Mouse (Mus musculus): ENCODE measurements around the gene Wdr75.

Gene Wdr75

GRCm38 (mm10) chr1:45794969-45795908, at the start of gene Wdr75:
Gene Wdr75, plus strand, starts transcription at chr1:45795166.
- in situ Hi-C loops (cut with MboI, MseI), result loop anchor here (10.0 kb wide), 1 partner anchor 1860 kb away; the partner anchor contains the start of gene Tpp2

GRCm38 (mm10) chr1:45755902-45756301, 39.1 kb upstream of the Wdr75 start:
- in situ Hi-C loops (cut with MboI, MseI), result loop anchor here (25.0 kb wide), 1 partner anchor 1044 kb away; no protein-coding TSS in a partner anchor

GRCm38 (mm10) chr1:45756707-45757106, 38.3 kb upstream of the Wdr75 start:
- in situ Hi-C loops (cut with MboI, MseI), result loop anchor here (25.0 kb wide), 1 partner anchor 1044 kb away; no protein-coding TSS in a partner anchor

- in situ Hi-C loops (cut with MboI, MseI), result loop anchor here (25.0 kb wide), 1 partner anchor 1046 kb away; no protein-coding TSS in a partner anchor
These were observed 37.0 kb upstream of the Wdr75 start for GRCm38 (mm10) chr1:45758011-45758410.

- in situ Hi-C loops (cut with MboI, MseI), result loop anchor here (10.0 to 25.0 kb wide), 2 partner anchors 326 to 1049 kb away; no protein-coding TSS in a partner anchor
These were observed 34.1 kb upstream of the Wdr75 start for GRCm38 (mm10) chr1:45760667-45761467.

GRCm38 (mm10) chr1:45761468-45761795, 33.5 kb upstream of the Wdr75 start:
- in situ Hi-C loops (cut with MboI, MseI), result loop anchor here (10.0 to 25.0 kb wide), 2 partner anchors 327 to 1049 kb away; no protein-coding TSS in a partner anchor

GRCm38 (mm10) chr1:45765678-45766077, 29.3 kb upstream of the Wdr75 start:
- in situ Hi-C loops (cut with MboI, MseI), result loop anchor here (10.0 to 25.0 kb wide), 2 partner anchors 331 to 1053 kb away; no protein-coding TSS in a partner anchor

- in situ Hi-C loops (cut with MboI, MseI), result loop anchor here (10.0 to 25.0 kb wide), 2 partner anchors 331 to 1054 kb away; no protein-coding TSS in a partner anchor
These were observed 28.8 kb upstream of the Wdr75 start for GRCm38 (mm10) chr1:45766123-45766522.

- in situ Hi-C loops (cut with MboI, MseI), result loop anchor here (10.0 to 25.0 kb wide), 2 partner anchors 333 to 1055 kb away; no protein-coding TSS in a partner anchor
These were observed 27.4 kb upstream of the Wdr75 start for GRCm38 (mm10) chr1:45767533-45767932.

GRCm38 (mm10) chr1:45769321-45769720, 25.6 kb upstream of the Wdr75 start:
- in situ Hi-C loops (cut with MboI, MseI), result loop anchor here (10.0 to 25.0 kb wide), 2 partner anchors 335 to 1057 kb away; no protein-coding TSS in a partner anchor

GRCm38 (mm10) chr1:45770051-45770450, 24.9 kb upstream of the Wdr75 start:
- in situ Hi-C loops (cut with MboI, MseI), result loop anchor here (10.0 to 25.0 kb wide), 2 partner anchors 1058 to 1565 kb away; no protein-coding TSS in a partner anchor

- in situ Hi-C loops (cut with MboI, MseI), result no loop called here
These were observed 14.2 kb upstream of the Wdr75 start for GRCm38 (mm10) chr1:45780606-45781288.

GRCm38 (mm10) chr1:45816889-45817288, 21.9 kb downstream of the Wdr75 start:
- in situ Hi-C loops (cut with MboI, MseI), result loop anchor here (25.0 kb wide), 1 partner anchor 1020 kb away; no protein-coding TSS in a partner anchor

- in situ Hi-C loops (cut with MboI, MseI), result loop anchor here (25.0 kb wide), 1 partner anchor 1019 kb away; no protein-coding TSS in a partner anchor
These were observed 23.6 kb downstream of the Wdr75 start for GRCm38 (mm10) chr1:45818564-45818963.

- in situ Hi-C loops (cut with MboI, MseI), result loop anchor here (25.0 kb wide), 1 partner anchor 1013 kb away; no protein-coding TSS in a partner anchor
These were observed 29.5 kb downstream of the Wdr75 start for GRCm38 (mm10) chr1:45824441-45824840.

GRCm38 (mm10) chr1:45825140-45825539, 30.2 kb downstream of the Wdr75 start:
- in situ Hi-C loops (cut with MboI, MseI), result loop anchor here (25.0 kb wide), 2 partner anchors 587 to 1112 kb away; no protein-coding TSS in a partner anchor

GRCm38 (mm10) chr1:45825630-45826029, 30.7 kb downstream of the Wdr75 start:
- in situ Hi-C loops (cut with MboI, MseI), result loop anchor here (25.0 kb wide), 2 partner anchors 587 to 1112 kb away; no protein-coding TSS in a partner anchor

- in situ Hi-C loops (cut with MboI, MseI), result loop anchor here (25.0 kb wide), 2 partner anchors 586 to 1111 kb away; no protein-coding TSS in a partner anchor
These were observed 31.2 kb downstream of the Wdr75 start for GRCm38 (mm10) chr1:45826148-45826547.

GRCm38 (mm10) chr1:45826796-45827195, 31.8 kb downstream of the Wdr75 start:
- in situ Hi-C loops (cut with MboI, MseI), result loop anchor here (25.0 kb wide), 2 partner anchors 586 to 1111 kb away; no protein-coding TSS in a partner anchor
